Mouse (Mus musculus): ENCODE data around the gene Hist2h2aa1.

DNA sequence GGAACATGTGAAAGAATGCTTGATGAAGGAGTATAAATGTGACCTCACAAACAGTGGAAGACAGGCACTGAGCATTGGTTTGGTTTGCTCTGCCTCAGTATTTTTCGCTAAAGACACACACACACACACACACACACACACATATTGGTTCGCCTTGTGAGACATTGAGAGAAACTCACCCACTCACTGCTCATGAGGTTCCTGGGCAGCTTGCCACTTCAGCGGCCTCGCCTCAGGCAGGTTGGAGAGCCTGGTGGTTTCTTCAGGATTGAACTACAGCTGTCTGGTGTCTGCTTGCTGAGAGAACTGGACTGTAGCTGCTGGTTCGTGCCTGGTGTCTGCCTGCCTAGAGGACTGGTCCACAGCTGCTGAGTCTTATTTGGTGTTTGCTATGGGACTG lies 14.9 kb downstream of the Hist2h2aa1 start:
- TF ChIP-seq POLR2A (IDR thresholded peaks at IDR 0.05; ENCODE audit: insufficient read length, low read depth), result no peak
- TF ChIP-seq CEBPB (IDR thresholded peaks at IDR 0.05; ENCODE audit: insufficient read depth, poor library complexity, severe bottlenecking), result no peak
- no peak for TF ChIP-seq MYOD1 (IDR thresholded peaks at IDR 0.05; ENCODE audit: control insufficient read depth in 1 of 3, insufficient read length in 2 of 3, low read depth in 2 of 3)
- no peak for TF ChIP-seq E2F4 (IDR thresholded peaks at IDR 0.05; ENCODE audit: insufficient read depth)
- TF ChIP-seq MAX (IDR thresholded peaks at IDR 0.05; ENCODE audit: low read depth), result no peak
- no peak for TF ChIP-seq TCF12 (IDR thresholded peaks at IDR 0.05; ENCODE audit: insufficient read depth, poor library complexity, severe bottlenecking)
- no peak for TF ChIP-seq REST (IDR thresholded peaks at IDR 0.05; ENCODE audit: insufficient read depth, insufficient read length)
- no peak for TF ChIP-seq TCF3 (IDR thresholded peaks at IDR 0.05; ENCODE audit: insufficient read length, low read depth)
- no peak for TF ChIP-seq USF1 (IDR thresholded peaks at IDR 0.05; ENCODE audit: low read depth)

Measured in myocyte (in vitro differentiated cells).